Mouse (Mus musculus) kidney, postnatal 0 days (tissue): ENCODE results near the gene Nsun3. TPM values are rescaled to one million over a fixed set of nuclear protein-coding genes. Genes with fewer than 3 reads are reported as not detected.

Source experiments
- ATAC-seq: fragments of 200-750 bp; cut with Nextera tagmentation; replicated peaks from 2 replicates; pipeline ENCODE4 v1.8.0; 2017; ENCODE audit warnings: low read depth, moderate number of reproducible peaks, moderate TSS enrichment, moderate library complexity; ENCODE audit not compliant: low FRiP score
- DNase-seq: peaks from one replicate; pipeline ENCODE4 v3.0.0-alpha.2; 2016; ENCODE audit warnings: low spot score
- H3K27ac ChIP-seq: fragments of 300-500 bp; sonication (generic); 2 replicates; pipeline ENCODE4 v1.5.1; 2014; ENCODE audit warnings: mild to moderate bottlenecking
- H3K27me3 ChIP-seq: fragments of 300-500 bp; sonication (generic); 2 replicates; pipeline ENCODE4 v1.6.1; 2014; ENCODE audit warnings: low read length, mixed read lengths; ENCODE audit not compliant: insufficient read depth
- H3K36me3 ChIP-seq: fragments of 300-500 bp; sonication (generic); 2 replicates; pipeline ENCODE4 v1.6.1; 2014; ENCODE audit warnings: low read length, mixed read lengths; ENCODE audit not compliant: insufficient read depth
- H3K4me1 ChIP-seq: fragments of 300-500 bp; sonication (generic); replicated peaks from 2 replicates; pipeline ENCODE4 v1.6.1; 2014; ENCODE audit warnings: antibody characterized with exemption, low read length, mixed read lengths; ENCODE audit not compliant: insufficient read depth
- H3K4me2 ChIP-seq: fragments of 300-500 bp; sonication (generic); 2 replicates; pipeline ENCODE4 v1.6.1; 2014; ENCODE audit warnings: mild to moderate bottlenecking, low read length, moderate library complexity, mixed read lengths
- H3K4me3 ChIP-seq: fragments of 300-500 bp; sonication (generic); replicated peaks from 2 replicates; pipeline ENCODE4 v1.5.1; 2014; ENCODE audit warnings: low read depth, low read length
- H3K9ac ChIP-seq: fragments of 300-500 bp; sonication (generic); 2 replicates; pipeline ENCODE4 v1.6.1; 2014; ENCODE audit warnings: low read depth, low read length
- H3K9me3 ChIP-seq: fragments of 300-500 bp; sonication (generic); replicated peaks from 2 replicates; pipeline ENCODE4 v1.6.1; 2016; ENCODE audit warnings: low read length, inconsistent platforms, mixed read lengths
- CTCF ChIP-seq: IDR thresholded peaks from 2 replicates; pipeline ENCODE4 v1.5.1; 2016; ENCODE audit warnings: antibody characterized with exemption, low read depth, mild to moderate bottlenecking, moderate library complexity
- WGBS: fragments of 180-500 bp; shearing (Covaris S2); extraction: QIAGEN DNeasy Blood & Tissue Kit; methylation state at CpG from one replicate; pipeline ENCODE4 v1.1.7; 2014; 5-methylcytosine and 5-hydroxymethylcytosine counted together
- polyA plus RNA-seq: library from polyadenylated mRNA; unstranded; fragments of >200 nt; fragmentation: Nextera tagmentation; extraction: Ambion mirVana; gene quantifications from 2 replicates; pipeline ENCODE4 v1.2.1, GENCODE M21; 2015

Gene Nsun3
- polyA plus RNA-seq, 1 experiment from 2014 or later, result 8.2 TPM

DNA sequence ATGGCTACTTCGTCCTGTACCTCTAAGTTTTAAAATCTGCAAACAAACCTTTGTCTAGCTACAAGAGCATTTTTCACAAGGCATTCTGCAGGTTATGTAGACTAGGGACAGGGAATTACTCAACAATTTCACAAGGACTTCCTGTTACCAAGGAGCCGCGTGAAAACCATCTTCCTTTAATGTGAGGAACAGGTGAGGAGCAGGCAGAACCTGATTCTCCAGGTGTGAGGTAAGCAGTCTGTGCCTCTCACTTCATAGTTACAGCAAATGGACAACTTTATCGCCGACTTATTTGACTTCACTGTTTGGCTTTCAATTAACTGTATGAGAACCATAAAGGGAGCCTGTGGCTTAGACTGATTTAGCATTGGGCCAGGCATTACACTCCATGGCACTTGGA, 27.9 kb upstream of the Nsun3 start, which contains the start of gene Stx19:
Stx19 (plus strand) TSS at position 186 of the 400 bp plus-strand sequence.
- Histone ChIP-seq H3K9ac (no peak within 1 kb of the TSS), H3K27me3 (no peaks in the 10 kb centered on the region), H3K4me2 (no peak within 1 kb of the TSS), H3K4me3 (no peak within 1 kb of the TSS), H3K36me3 (no peaks in the 10 kb centered on the region), H3K4me1 (no peaks in the 10 kb centered on the region), H3K9me3 (no peaks in the 10 kb centered on the region), H3K27ac (no peak within 1 kb of the TSS)
- TF ChIP-seq CTCF, result no peak
- no peak for ATAC-seq
- no peak for DNase-seq
- WGBS, result 76% methylated on average over 5 of the region's 5 CpGs

DNA sequence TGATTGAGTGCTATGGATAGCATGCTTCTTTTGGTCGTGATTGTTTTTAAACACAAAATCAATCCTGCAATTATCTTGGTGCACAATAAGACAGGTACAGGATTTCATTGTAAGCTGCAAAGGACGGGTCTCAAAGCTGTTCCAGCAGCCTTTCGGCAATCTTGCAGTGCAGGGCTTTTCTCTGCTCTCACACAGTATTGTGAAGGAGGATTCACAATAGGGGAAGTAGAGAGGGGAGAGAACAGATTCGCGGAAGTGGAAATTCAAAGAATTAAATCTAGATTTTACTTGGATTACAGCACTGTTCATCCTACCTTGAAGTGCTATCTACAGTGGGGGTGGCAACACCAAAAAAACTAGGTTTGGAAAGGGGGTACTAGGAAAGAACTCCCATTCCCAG, 27.2 kb upstream of the Nsun3 start:
- no peak overlapping the region for H3K4me2 ChIP-seq
- no peak overlapping the region for H3K27ac ChIP-seq
- H3K9ac ChIP-seq, result no peak overlapping the region
- no peaks in the 10 kb centered on the region for H3K27me3 ChIP-seq
- ATAC-seq (no peak), DNase-seq (no peak)
- H3K4me3 ChIP-seq, result no peak overlapping the region
- no peaks in the 10 kb centered on the region for H3K36me3 ChIP-seq
- H3K4me1 ChIP-seq, result no peaks in the 10 kb centered on the region
- H3K9me3 ChIP-seq, result no peaks in the 10 kb centered on the region
- no peak for TF ChIP-seq CTCF
- 89% methylated on average over 5 of the region's 5 CpGs for WGBS

DNA sequence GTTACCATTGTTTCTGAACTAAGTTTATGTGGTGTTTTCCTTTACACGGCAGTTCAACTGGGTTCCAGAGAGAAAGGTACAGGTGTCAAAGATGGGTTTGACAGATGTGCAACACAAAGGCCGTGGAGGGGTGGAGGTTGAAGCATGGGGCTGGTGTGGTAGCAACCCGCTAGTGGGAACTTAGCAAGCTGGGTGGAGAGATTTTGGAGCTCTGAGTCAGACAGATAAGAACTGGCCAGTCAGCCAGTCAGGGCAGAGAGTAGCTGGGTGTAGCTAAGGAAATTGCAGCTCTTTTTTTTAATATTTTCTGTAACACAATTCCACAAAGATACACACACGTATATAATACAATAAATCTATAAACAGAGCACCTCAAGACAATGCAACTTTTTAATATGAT, 24.2 kb upstream of the Nsun3 start:
- no peak for TF ChIP-seq CTCF
- H3K4me3 ChIP-seq, result no peak overlapping the region
- ATAC-seq, result no peak
- no peaks in the 10 kb centered on the region for H3K27me3 ChIP-seq
- H3K9ac ChIP-seq, result no peak overlapping the region
- H3K4me2 ChIP-seq, result no peak overlapping the region
- 85% methylated on average over 4 of the region's 4 CpGs for WGBS
- no peaks in the 10 kb centered on the region for H3K36me3 ChIP-seq
- no peaks in the 10 kb centered on the region for H3K9me3 ChIP-seq
- no peak overlapping the region for H3K27ac ChIP-seq
- no peak for DNase-seq
- H3K4me1 ChIP-seq, result no peaks in the 10 kb centered on the region

DNA sequence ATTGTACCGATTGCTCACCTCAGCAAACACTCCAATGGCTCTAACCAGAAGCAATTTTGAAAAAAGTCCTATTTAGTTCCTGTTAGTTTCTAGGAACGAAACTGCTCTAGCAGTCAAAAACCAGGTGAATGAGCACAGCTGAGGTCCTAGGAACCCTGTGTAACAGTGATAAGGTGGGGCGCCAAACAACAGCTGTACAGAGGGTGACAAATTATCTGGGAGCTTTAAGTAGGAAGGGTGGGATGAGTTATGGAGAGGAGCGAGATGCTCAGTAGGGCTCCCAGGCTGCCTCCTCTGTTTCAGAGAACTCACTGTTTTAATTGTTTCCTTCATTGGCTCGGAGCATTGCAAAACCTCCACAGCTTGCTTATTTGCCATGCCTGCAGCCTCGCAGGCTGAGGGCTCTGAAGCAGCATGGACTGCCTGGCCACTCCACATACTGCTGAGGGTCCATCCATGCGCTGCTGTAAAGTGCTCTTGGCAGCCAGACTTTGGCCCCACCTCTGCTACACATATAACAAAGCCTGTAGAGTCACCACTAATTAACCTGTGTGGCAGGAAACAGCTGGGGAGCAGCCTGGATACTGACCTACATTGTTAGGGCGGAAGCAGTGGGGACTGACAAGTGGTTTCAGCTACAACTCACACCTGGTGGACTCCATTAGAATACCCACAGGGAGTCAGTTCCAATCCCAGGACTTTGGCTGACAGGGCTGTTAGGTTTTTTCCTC, 20.8 kb upstream of the Nsun3 start:
- Histone ChIP-seq H3K27me3 (no peaks in the 10 kb centered on the region), H3K9ac (no peak overlapping the region), H3K9me3 (no peaks in the 10 kb centered on the region), H3K4me1 (no peaks in the 10 kb centered on the region), H3K4me2 (no peak overlapping the region), H3K4me3 (no peak overlapping the region), H3K36me3 (peaks cover 8% of the 10 kb centered on the region; the same call in 1 of the 2 replicates), H3K27ac (no peak overlapping the region)
- peak; percentile 91 for ATAC-seq
- DNase-seq, result peak; percentile 49
- TF ChIP-seq CTCF, result no peak
- WGBS, result 53% methylated on average over 8 of the region's 8 CpGs

DNA sequence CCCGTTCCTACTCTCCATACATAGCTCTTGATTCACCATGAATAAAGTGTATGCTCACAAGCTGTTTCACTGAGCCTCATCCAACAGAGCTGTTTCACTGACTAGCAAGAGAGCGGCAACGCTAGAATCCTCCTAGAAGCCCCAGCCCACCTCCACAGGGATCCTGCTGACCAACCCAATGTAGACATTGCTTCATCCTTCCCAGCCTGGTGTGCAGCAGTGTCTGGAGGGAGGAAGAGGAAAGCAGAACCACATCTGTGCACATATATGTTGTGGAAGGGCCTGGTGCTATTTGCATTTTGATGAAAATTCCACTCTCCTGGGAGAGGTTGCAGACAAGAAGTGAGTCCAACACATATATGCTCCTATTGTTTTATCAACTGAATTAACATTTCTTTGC, 18.0 kb upstream of the Nsun3 start:
- Histone ChIP-seq H3K27ac (no peak overlapping the region), H3K27me3 (no peaks in the 10 kb centered on the region), H3K4me1 (no peaks in the 10 kb centered on the region), H3K9ac (no peak overlapping the region), H3K4me2 (no peak overlapping the region), H3K4me3 (no peak overlapping the region), H3K9me3 (no peaks in the 10 kb centered on the region), H3K36me3 (peaks cover 15% of the 10 kb centered on the region)
- no peak for ATAC-seq
- DNase-seq, result no peak
- no peak for TF ChIP-seq CTCF
- WGBS, result 95% methylated on average over 3 of the region's 3 CpGs

DNA sequence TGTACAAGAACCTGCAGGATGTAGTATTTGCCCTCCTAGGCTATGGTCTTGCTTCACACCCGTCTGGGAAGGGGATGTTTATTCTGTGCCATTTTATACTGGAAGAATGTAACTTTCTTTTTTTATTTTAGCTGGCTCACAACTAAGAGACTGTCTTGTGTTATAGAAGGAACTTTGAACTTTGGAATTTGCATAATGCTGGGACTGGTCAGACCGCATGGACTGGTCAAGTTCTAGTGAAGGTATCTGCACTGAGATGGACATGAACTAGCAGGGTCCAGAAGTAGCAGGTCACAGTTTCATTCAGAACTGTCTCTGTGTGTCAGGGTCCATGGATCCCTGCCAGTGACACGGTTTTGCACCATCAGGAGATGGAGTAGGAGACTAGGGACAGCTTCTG, 13.2 kb upstream of the Nsun3 start:
- Histone ChIP-seq H3K36me3 (peaks cover 14% of the 10 kb centered on the region; the same call in 1 of the 2 replicates), H3K4me1 (no peaks in the 10 kb centered on the region), H3K9ac (no peak overlapping the region), H3K4me2 (no peak overlapping the region), H3K4me3 (no peak overlapping the region), H3K9me3 (no peaks in the 10 kb centered on the region), H3K27ac (no peak overlapping the region), H3K27me3 (no peaks in the 10 kb centered on the region)
- WGBS, result 88% methylated on average over 3 of the region's 3 CpGs
- TF ChIP-seq CTCF, result no peak
- DNase-seq (no peak), ATAC-seq (no peak)
